Mouse (Mus musculus) left cerebral cortex, adult 2 months (tissue): ENCODE data around the gene Hist1h3f. TPM values are rescaled to one million over a fixed set of nuclear protein-coding genes. Genes with fewer than 3 reads are reported as not detected.
"Not testable (repeated sequence)": the region's sequence is repeated elsewhere in the genome, so short reads cannot be mapped to it uniquely, and the experiment has no call there.

Experiments
- DNase-seq, 2 experiments: peaks; one replicate each; pipeline ENCODE4 v3.0.0; 2021 to 2022; ENCODE audit warnings: low spot score in 2 of 2, mixed read lengths in 1 of 2; ENCODE audit errors: extremely low spot score in 1 of 2
- H3K27ac ChIP-seq: fragments of 200-600 bp; 2 replicates; pipeline ENCODE4 v1.8.1; 2022
- H3K4me3 ChIP-seq: fragments of 200-600 bp; 2 replicates; pipeline ENCODE4 v1.8.1; 2022
- CTCF ChIP-seq: fragments of 200-600 bp; IDR thresholded peaks from 2 replicates; pipeline ENCODE4 v1.8.1; 2022; ENCODE audit warnings: antibody characterized with exemption, mild to moderate bottlenecking, moderate library complexity
- intact Hi-C: fragments of 180-260 bp; cut with DNase I; formaldehyde crosslinking; loops from one replicate; pipeline ENCODE4 v1.15.1; 2025
- total RNA-seq, 2 experiments: library from RNA; stranded (reverse); gene quantifications; 2 replicates each; pipeline ENCODE4 v1.2.3; 2021

Hist1h3f gene
- total RNA-seq, 2 experiments from 2014 or later, result 12.9 to 15.5 TPM

DNA sequence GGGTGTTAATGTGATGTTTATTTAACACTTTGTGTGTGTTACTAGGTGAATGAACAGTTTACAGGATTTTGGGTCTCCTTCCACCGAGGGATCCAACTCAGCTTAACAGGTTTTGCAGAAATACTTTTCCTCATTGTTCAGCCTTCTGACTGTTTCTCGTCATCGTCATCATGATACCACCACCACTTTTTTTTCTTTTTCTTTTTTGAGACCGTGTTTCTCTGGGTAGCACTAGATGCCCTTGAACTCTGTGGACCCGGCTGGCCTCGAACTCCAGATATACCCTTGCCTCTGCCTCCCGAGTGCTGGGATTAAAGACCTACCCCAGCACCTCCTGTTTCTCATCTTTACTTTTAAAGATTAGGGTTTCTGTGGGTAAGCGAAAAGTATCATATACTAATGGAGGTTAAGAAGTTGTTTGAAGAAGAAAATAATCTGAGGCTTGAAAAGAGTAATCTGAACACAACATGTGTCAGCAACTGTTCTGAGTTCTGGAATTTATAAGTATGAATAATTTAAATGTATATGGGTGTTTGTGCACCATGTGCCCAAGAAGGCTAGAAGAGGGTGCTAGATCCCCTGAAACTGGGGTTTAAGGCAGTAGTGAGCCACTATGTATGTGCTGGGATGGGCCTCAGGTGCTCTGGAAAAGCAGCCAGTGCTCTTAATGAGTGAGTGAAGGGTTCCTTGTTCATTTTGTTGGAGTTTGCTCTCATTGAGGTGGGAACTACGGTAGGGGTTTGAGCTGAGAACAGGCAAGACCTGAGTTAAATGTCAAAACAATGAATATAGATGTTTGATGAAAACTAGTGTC lies 11.4 kb upstream of the Hist1h3f start:
- DNase-seq, result no peak
- peak overlapping the region; percentile 67 for H3K4me3 ChIP-seq
- intact Hi-C loops, result loop anchor here (5.0 to 10.0 kb wide), 6 partner anchors 40 to 1820 kb away; partner anchors contain the start of genes Hist1h2ac, Hist1h2ad, Hist1h2ae and Hist1h2ag
- no peak for TF ChIP-seq CTCF
- peak overlapping the region; percentile 92 for H3K27ac ChIP-seq

- peak; percentile 38 to 69 for DNase-seq
- peak within 1 kb of the TSS; percentile 48 for H3K4me3 ChIP-seq
- intact Hi-C loops, result loop anchor here (5.0 to 10.0 kb wide), 6 partner anchors 39 to 1821 kb away; partner anchors contain the start of genes Hist1h2ac, Hist1h2ad, Hist1h2ae and Hist1h2ag
- peak within 1 kb of the TSS; percentile 51; the same call in 1 of the 2 replicates for H3K27ac ChIP-seq
Measured at GRCm38 (mm10) chr13:23533560-23534367, 10.1 kb upstream of the Hist1h3f start, which contains the start of gene Hist1h2af. Hist1h2af (plus strand) TSS chr13:23533906.

GRCm38 (mm10) chr13:23534368-23535131 lies 9.3 kb upstream of the Hist1h3f start:
- DNase-seq, result no peak
- Histone ChIP-seq H3K27ac (no peak overlapping the region), H3K4me3 (peak overlapping the region; percentile 48)
- no peak for TF ChIP-seq CTCF
- intact Hi-C loops, result loop anchor here (5.0 to 10.0 kb wide), 6 partner anchors 38 to 1822 kb away; partner anchors contain the start of genes Hist1h2ac, Hist1h2ad, Hist1h2ae and Hist1h2ag

DNA sequence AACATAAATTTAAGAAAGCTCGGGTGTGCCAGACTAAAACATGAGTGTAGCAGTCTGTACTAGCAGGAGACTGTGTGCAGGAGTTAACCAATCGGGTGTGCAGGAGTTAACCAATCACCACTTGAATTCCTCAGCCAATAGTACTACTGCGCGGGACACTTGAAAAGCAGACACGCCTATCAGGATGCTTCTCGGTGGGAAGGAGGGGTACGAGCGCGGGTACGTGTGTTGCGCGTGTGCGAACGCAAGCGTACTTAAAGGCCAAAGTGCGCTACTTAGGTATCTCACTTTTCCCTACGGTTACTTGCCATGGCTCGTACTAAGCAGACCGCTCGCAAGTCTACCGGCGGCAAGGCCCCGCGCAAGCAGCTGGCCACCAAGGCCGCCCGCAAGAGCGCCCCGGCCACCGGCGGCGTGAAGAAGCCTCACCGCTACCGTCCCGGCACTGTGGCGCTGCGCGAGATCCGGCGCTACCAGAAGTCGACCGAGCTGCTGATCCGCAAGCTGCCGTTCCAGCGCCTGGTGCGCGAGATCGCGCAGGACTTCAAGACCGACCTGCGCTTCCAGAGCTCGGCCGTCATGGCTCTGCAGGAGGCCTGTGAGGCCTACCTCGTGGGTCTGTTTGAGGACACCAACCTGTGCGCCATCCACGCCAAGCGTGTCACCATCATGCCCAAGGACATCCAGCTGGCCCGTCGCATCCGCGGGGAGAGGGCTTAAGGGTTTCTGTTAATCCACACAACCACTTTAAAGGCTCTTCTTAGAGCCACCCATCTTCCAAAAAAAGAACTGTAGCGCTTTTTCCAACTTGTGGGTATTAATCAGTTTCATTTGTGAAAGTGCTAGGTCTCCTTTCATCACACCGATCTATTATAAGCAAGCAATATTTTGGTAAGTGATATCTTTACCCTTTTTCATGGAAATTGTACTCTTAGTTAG lies 8.4 kb upstream of the Hist1h3f start, which contains the start of gene Hist1h3g:
Gene Hist1h3g, plus strand, starts transcription at position 286 of the 939 bp plus-strand sequence.
- not testable (repeated sequence) for H3K27ac ChIP-seq
- peak; percentile 4; the same call in 1 of the 2 replicates for TF ChIP-seq CTCF
- intact Hi-C loops, result loop anchor here (10.0 kb wide), 1 partner anchor 1711 kb away; no protein-coding TSS in a partner anchor
- DNase-seq, result peak; percentile 86 to 87
- H3K4me3 ChIP-seq, result peak within 1 kb of the TSS; percentile 48

- Histone ChIP-seq H3K4me3 (no peak overlapping the region), H3K27ac (no peak overlapping the region)
- intact Hi-C loops, result loop anchor here (10.0 kb wide), 1 partner anchor 1711 kb away; no protein-coding TSS in a partner anchor
- no peak for DNase-seq
- TF ChIP-seq CTCF, result no peak
Measured at GRCm38 (mm10) chr13:23536076-23536822, 7.6 kb upstream of the Hist1h3f start.

GRCm38 (mm10) chr13:23537006-23537710 lies 6.7 kb upstream of the Hist1h3f start:
- no peak overlapping the region for H3K4me3 ChIP-seq
- no peak overlapping the region for H3K27ac ChIP-seq
- no peak for DNase-seq
- intact Hi-C loops, result loop anchor here (10.0 kb wide), 1 partner anchor 1712 kb away; no protein-coding TSS in a partner anchor
- TF ChIP-seq CTCF, result no peak

GRCm38 (mm10) chr13:23538249-23538648 lies 5.6 kb upstream of the Hist1h3f start:
- intact Hi-C loops, result loop anchor here (10.0 kb wide), 1 partner anchor 1713 kb away; no protein-coding TSS in a partner anchor
- DNase-seq, result no peak
- Histone ChIP-seq H3K4me3 (no peak overlapping the region), H3K27ac (no peak overlapping the region)
- TF ChIP-seq CTCF, result no peak

DNA sequence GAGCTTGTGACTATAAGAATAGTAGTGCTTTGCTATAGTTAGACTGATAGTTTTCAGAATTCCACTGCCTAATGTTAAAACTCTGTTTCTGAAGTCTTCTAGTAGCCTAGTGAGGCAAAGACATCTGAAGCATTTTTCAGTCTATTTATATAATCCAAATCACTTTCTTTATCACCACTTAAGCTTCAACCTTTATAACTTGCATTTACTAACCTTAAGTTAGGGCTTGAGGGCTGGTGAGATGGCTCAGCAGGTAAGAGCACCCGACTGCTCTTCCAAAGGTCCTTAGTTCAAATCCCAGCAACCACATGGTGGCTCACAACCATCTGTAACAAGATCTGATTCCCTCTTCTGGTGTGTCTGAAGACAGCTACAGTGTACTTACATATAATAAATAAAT lies 4.0 kb upstream of the Hist1h3f start:
- not testable (repeated sequence) for H3K27ac ChIP-seq, DNase-seq, H3K4me3 ChIP-seq
- intact Hi-C loops, result loop anchor here (10.0 kb wide), 1 partner anchor 1715 kb away; no protein-coding TSS in a partner anchor

- Histone ChIP-seq H3K4me3 (no peak overlapping the region), H3K27ac (no peak overlapping the region)
- no peak for TF ChIP-seq CTCF
Measured at GRCm38 (mm10) chr13:23541497-23541896, 2.4 kb upstream of the Hist1h3f start.

GRCm38 (mm10) chr13:23542225-23542980 lies 1.4 kb upstream of the Hist1h3f start:
- peak overlapping the region; percentile 63 for H3K4me3 ChIP-seq
- DNase-seq, intact Hi-C loops, H3K27ac ChIP-seq: not testable (repeated sequence)

More at GRCm38 (mm10) chr13:23541497-23541896, 2.4 kb upstream of the Hist1h3f start:
- DNase-seq, result no peak
- intact Hi-C loops, result no loop called here

DNA sequence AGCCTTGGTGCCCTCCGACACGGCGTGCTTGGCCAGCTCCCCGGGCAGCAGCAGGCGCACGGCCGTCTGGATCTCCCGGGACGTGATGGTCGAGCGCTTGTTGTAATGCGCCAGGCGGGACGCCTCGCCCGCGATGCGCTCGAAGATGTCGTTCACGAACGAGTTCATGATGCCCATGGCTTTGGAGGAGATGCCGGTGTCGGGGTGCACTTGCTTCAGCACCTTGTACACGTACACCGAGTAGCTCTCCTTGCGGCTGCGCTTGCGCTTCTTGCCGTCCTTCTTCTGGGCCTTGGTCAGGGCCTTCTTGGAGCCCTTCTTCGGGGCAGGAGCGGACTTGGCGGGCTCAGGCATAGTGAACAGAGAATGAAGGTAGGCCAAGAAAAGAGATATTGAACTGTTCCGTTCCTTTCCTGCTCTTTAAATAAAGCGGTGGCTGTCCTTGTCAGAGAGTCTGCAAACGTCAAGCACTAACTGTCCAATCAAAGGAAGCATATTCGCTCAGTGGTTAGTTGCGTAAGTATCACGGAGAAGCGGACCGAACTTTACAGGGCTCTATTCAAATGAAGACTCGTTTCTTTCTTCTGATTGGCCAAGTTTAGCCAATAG lies 749 bp upstream of the Hist1h3f start, which contains the start of gene Hist1h2bh:
Gene Hist1h2bh, minus strand, starts transcription at position 394 of the 609 bp plus-strand sequence.
- peak; percentile 48 to 61 for DNase-seq
- Histone ChIP-seq H3K27ac (peak within 1 kb of the TSS; percentile 68), H3K4me3 (peak within 1 kb of the TSS; percentile 63)
- intact Hi-C loops, result not testable (repeated sequence)

DNA sequence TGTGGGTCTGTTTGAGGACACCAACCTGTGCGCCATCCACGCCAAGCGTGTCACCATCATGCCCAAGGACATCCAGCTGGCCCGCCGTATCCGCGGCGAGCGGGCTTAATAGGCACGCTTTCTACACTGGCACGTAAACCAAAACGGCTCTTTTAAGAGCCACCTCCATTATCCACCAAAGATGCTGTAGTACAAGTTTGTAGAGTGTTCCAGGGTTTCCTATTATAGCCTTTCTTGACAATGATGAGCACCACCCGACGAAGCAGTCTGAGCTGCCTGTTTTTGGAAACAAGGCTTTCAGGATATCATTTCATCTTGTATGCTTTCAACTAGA lies 902 bp downstream of the Hist1h3f start:
- DNase-seq, intact Hi-C loops: not testable (repeated sequence)
- peak overlapping the region; percentile 63 for H3K4me3 ChIP-seq
- peak overlapping the region; percentile 59; the same call in 1 of the 2 replicates for H3K27ac ChIP-seq
